Mouse (Mus musculus): ENCODE data around the gene Atoh8. TPM values are rescaled to one million over a fixed set of nuclear protein-coding genes. Genes with fewer than 3 reads are reported as not detected.

Gene Atoh8
- polyA plus RNA-seq (2015; fragmentation: Nextera tagmentation; extraction: Ambion mirVana) = 3.7 and 4.5 TPM in 2 replicates

- H3K9me3 ChIP-seq (ENCODE audit: control insufficient read depth) = no peaks in the 10 kb centered on the region
- WGBS = 2% methylated on average over 67 of the region's 68 CpGs
- peak within 1 kb of the TSS; percentile 42 for H3K9ac ChIP-seq (ENCODE audit: low read depth, low read length)
- no peaks in the 10 kb centered on the region for H3K4me1 ChIP-seq (replicated peaks; ENCODE audit: control insufficient read depth, insufficient read depth, low read length)
- no peaks in the 10 kb centered on the region for H3K36me3 ChIP-seq (ENCODE audit: control insufficient read depth, insufficient read depth)
- H3K4me2 ChIP-seq (replicated peaks; ENCODE audit: low read depth) = peak within 1 kb of the TSS; percentile 97
- TF ChIP-seq CTCF (IDR thresholded peaks at IDR 0.05; ENCODE audit: low read depth) = no peak
- H3K27me3 ChIP-seq (replicated peaks; ENCODE audit: control insufficient read depth, insufficient read depth, low read length) = peaks cover 48% of the 10 kb centered on the region
- ATAC-seq = no peak
- no peak within 1 kb of the TSS for H3K27ac ChIP-seq (ENCODE audit: low read depth, low read length)
- peak within 1 kb of the TSS; percentile 62 for H3K4me3 ChIP-seq (ENCODE audit: low read depth, low read length)
Measured at GRCm38 (mm10) chr6:72235098-72235806, at the start of gene Atoh8. Gene Atoh8 (minus strand): TSS chr6:72235577.

DNA sequence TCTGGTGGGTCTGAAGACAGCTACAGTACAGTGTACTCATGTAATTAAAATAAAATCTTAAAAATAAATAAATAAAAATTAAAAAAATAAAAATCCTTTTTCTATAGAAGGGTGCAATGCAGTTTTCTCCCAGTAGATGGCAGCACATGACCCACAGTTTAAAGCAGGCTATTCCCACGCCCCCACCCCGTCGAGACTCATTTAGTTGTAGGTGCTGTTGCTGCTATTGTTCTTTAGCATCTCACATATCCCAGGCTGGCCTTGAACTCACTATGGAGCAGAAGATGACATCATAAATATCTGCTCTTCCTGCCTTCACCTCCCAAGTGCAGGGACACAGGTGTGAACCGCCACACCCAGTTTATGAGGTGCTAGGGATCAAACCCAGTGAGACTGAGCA lies 48.5 kb upstream of the Atoh8 start:
- peak; percentile 81 for TF ChIP-seq CTCF (IDR thresholded peaks at IDR 0.05; ENCODE audit: low read depth)
- ATAC-seq = no peak
- no peak overlapping the region for H3K4me3 ChIP-seq (ENCODE audit: low read depth, low read length)
- no peaks in the 10 kb centered on the region for H3K36me3 ChIP-seq (ENCODE audit: control insufficient read depth, insufficient read depth)
- no peaks in the 10 kb centered on the region for H3K9me3 ChIP-seq (ENCODE audit: control insufficient read depth)
- H3K4me2 ChIP-seq (replicated peaks; ENCODE audit: low read depth) = no peak overlapping the region
- no peaks in the 10 kb centered on the region for H3K4me1 ChIP-seq (replicated peaks; ENCODE audit: control insufficient read depth, insufficient read depth, low read length)
- H3K27me3 ChIP-seq (replicated peaks; ENCODE audit: control insufficient read depth, insufficient read depth, low read length) = no peaks in the 10 kb centered on the region
- H3K9ac ChIP-seq (ENCODE audit: low read depth, low read length) = no peak overlapping the region
- H3K27ac ChIP-seq (ENCODE audit: low read depth, low read length) = no peak overlapping the region
- WGBS = 16% methylated on average over 4 of the region's 4 CpGs

GRCm38 (mm10) chr6:72280410-72280998 lies 45.1 kb upstream of the Atoh8 start:
- Histone ChIP-seq H3K4me3 (ENCODE audit: low read depth, low read length) (no peak overlapping the region), H3K36me3 (ENCODE audit: control insufficient read depth, insufficient read depth) (no peaks in the 10 kb centered on the region), H3K9me3 (ENCODE audit: control insufficient read depth) (no peaks in the 10 kb centered on the region), H3K4me2 (replicated peaks; ENCODE audit: low read depth) (no peak overlapping the region), H3K27me3 (replicated peaks; ENCODE audit: control insufficient read depth, insufficient read depth, low read length) (no peaks in the 10 kb centered on the region), H3K9ac (ENCODE audit: low read depth, low read length) (no peak overlapping the region), H3K27ac (ENCODE audit: low read depth, low read length) (no peak overlapping the region), H3K4me1 (replicated peaks; ENCODE audit: control insufficient read depth, insufficient read depth, low read length) (no peaks in the 10 kb centered on the region)
- no peak for TF ChIP-seq CTCF (IDR thresholded peaks at IDR 0.05; ENCODE audit: low read depth)
- no peak for ATAC-seq
- 62% methylated on average over 7 of the region's 7 CpGs for WGBS

DNA sequence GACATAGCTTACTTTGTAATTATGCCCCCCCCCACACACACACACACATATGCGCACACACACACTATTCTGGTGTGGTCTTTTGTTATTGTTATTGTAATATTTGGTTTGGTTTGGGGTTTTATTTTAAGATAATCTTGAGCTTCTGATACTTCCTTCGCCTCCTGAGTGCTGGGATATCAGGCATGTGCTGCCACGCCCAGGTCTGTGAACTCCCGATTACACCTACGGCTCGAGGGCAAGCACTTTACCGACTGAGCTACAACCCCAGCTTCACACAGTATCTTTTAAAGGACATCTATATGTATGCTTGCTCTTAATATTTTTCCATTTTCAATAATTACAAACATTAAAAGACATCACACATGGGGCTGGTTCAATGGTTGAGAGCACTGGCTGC lies 44.1 kb upstream of the Atoh8 start:
- Histone ChIP-seq H3K9me3 (ENCODE audit: control insufficient read depth) (no peaks in the 10 kb centered on the region), H3K27ac (ENCODE audit: low read depth, low read length) (no peak overlapping the region), H3K4me1 (replicated peaks; ENCODE audit: control insufficient read depth, insufficient read depth, low read length) (no peaks in the 10 kb centered on the region), H3K27me3 (replicated peaks; ENCODE audit: control insufficient read depth, insufficient read depth, low read length) (no peaks in the 10 kb centered on the region), H3K9ac (ENCODE audit: low read depth, low read length) (no peak overlapping the region), H3K36me3 (ENCODE audit: control insufficient read depth, insufficient read depth) (no peaks in the 10 kb centered on the region), H3K4me3 (ENCODE audit: low read depth, low read length) (no peak overlapping the region), H3K4me2 (replicated peaks; ENCODE audit: low read depth) (no peak overlapping the region)
- 39% methylated on average over 7 of the region's 7 CpGs for WGBS
- ATAC-seq = no peak
- no peak for TF ChIP-seq CTCF (IDR thresholded peaks at IDR 0.05; ENCODE audit: low read depth)

DNA sequence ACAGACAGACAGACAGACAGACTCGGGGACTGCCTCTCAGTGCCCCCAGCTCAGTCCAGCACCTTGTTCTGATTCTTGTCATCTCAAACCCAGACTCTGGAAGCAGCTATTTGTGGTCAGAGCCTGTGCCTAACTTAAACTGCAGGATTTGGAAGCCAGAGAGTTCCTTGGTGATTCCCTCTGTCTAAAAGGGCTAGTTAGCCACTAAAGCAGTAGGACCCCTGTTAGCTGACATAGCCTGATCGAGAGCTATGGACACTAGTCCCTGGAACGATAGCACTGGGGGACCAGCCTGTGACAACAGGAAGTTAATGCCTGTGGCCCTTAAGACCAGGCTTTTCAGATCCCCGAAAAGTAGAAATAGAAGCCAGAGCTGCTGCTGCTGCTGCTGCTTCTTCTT lies 43.5 kb upstream of the Atoh8 start:
- ATAC-seq = no peak
- no peaks in the 10 kb centered on the region for H3K4me1 ChIP-seq (replicated peaks; ENCODE audit: control insufficient read depth, insufficient read depth, low read length)
- no peaks in the 10 kb centered on the region for H3K36me3 ChIP-seq (ENCODE audit: control insufficient read depth, insufficient read depth)
- H3K4me3 ChIP-seq (ENCODE audit: low read depth, low read length) = no peak overlapping the region
- no peak for TF ChIP-seq CTCF (IDR thresholded peaks at IDR 0.05; ENCODE audit: low read depth)
- H3K27me3 ChIP-seq (replicated peaks; ENCODE audit: control insufficient read depth, insufficient read depth, low read length) = no peaks in the 10 kb centered on the region
- 71% methylated on average over 4 of the region's 4 CpGs for whole genome bisulfite sequencing
- no peak overlapping the region for H3K4me2 ChIP-seq (replicated peaks; ENCODE audit: low read depth)
- no peak overlapping the region for H3K9ac ChIP-seq (ENCODE audit: low read depth, low read length)
- no peak overlapping the region for H3K27ac ChIP-seq (ENCODE audit: low read depth, low read length)
- no peaks in the 10 kb centered on the region for H3K9me3 ChIP-seq (ENCODE audit: control insufficient read depth)

DNA sequence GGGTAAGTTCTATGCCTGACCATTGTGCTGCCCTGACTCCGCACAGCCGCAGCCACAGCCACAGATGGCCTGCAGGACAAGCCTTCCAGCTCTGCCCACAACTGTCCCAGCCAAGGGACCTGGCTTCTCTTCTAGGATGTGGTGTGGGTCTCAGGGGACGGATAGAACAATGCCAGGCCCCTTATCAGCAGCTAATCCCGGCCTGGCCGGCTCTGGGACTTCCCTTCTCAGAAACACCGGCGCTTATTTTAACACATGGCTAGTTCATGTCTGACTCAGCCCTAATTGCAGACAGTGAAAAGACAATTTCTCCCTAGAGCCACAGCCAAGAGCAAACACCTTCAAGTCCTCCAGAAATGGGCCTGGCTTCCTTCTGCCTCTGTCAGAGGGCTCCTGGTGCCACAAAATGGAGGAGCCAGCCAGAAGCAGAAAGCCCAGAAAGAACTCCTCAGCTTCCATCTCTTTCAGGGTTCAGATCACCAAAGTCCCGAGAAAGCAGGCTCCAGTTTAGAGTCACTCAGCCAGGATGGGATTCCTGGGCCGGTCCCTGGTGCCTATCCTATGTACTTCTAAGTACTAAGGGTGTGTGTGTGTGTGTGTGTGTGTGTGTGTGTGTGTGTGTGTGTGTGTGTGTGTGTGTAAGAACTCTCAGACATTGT lies 42.3 kb upstream of the Atoh8 start:
- ATAC-seq = no peak
- WGBS = 46% methylated on average over 9 of the region's 9 CpGs
- H3K4me1 ChIP-seq (replicated peaks; ENCODE audit: control insufficient read depth, insufficient read depth, low read length) = no peaks in the 10 kb centered on the region
- no peak overlapping the region for H3K4me2 ChIP-seq (replicated peaks; ENCODE audit: low read depth)
- no peak for TF ChIP-seq CTCF (IDR thresholded peaks at IDR 0.05; ENCODE audit: low read depth)
- no peaks in the 10 kb centered on the region for H3K36me3 ChIP-seq (ENCODE audit: control insufficient read depth, insufficient read depth)
- no peak overlapping the region for H3K27ac ChIP-seq (ENCODE audit: low read depth, low read length)
- H3K9ac ChIP-seq (ENCODE audit: low read depth, low read length) = no peak overlapping the region
- no peaks in the 10 kb centered on the region for H3K27me3 ChIP-seq (replicated peaks; ENCODE audit: control insufficient read depth, insufficient read depth, low read length)
- no peaks in the 10 kb centered on the region for H3K9me3 ChIP-seq (ENCODE audit: control insufficient read depth)
- H3K4me3 ChIP-seq (ENCODE audit: low read depth, low read length) = no peak overlapping the region

All from intestine, postnatal 0 days (tissue).